30 mouse cellular contexts compared by ENCODE assay signal in the genomic region with DNA sequence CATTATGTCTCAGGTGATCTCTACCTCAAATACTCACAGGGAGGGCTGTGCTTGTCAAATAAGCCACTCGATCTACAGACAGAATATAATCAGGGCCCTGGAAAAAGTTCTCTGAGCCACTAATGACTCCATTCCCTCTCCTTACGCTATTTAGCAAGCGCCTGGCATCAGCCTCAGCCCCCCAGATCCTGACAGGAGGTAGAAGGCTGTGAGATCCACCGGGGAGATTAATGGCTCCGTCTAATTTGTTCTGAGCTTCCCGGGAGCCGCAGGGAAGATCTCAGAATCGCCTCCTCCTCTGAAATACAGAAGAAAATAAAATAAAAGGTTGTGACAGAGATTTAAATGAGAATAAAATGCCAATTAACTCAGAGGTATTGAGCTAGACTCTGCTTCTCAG.
DNase-seq lines count a peak whose midpoint lies in the region; ATAC-seq lines count a peak whose summit lies in the region.
"Had no signal": no experiment of that assay in that cellular context is flagged by ENCODE, and none has a peak within 500 bp of the region (broad histone marks: within the 10 kb centered on the region; RNA-seq: fewer than 3 reads in every experiment).

No protein-coding gene starts in this region.

- WGBS in forebrain, embryonic 12.5 days = 23% methylated on average over 8 of the region's 8 CpGs
- WGBS in forebrain, embryonic 16.5 days = 8% methylated on average over 8 of the region's 8 CpGs
- WGBS in hindbrain, embryonic 13.5 days = 24% methylated on average over 8 of the region's 8 CpGs
- WGBS in hindbrain, embryonic 10.5 days = 61% methylated on average over 8 of the region's 8 CpGs
- WGBS in neural tube, embryonic 14.5 days = 13% methylated on average over 8 of the region's 8 CpGs
- 17% methylated on average over 8 of the region's 8 CpGs for WGBS in neural tube, embryonic 15.5 days

- DNase-seq in hindbrain, embryonic 10.5 days (ENCODE audit: low spot score) = no peak
- DNase-seq in spleen, postnatal 10 days (ENCODE audit: low spot score in 2 of 2) = no peak
- DNase-seq: adrenal gland, adult 2 months; adrenal gland, postnatal 36 days; cerebellum, adult 8-10 months; cerebellum, postnatal 25 days; heart, adult 2 months; heart, postnatal 4 days; kidney, adult 18-20 months; kidney, postnatal 25 days; liver; lung, adult 2 months; lung, postnatal 10 days; retina, postnatal 1 day; right cerebral cortex, postnatal 14 days; thymus, postnatal 14 days had no signal

- H3K36me3 ChIP-seq in forebrain, embryonic 12.5 days (replicated peaks) = no peaks in the 10 kb centered on the region
- no peaks in the 10 kb centered on the region for H3K36me3 ChIP-seq in forebrain, embryonic 16.5 days (ENCODE audit: control insufficient read depth, insufficient read depth)
- H3K36me3 ChIP-seq in hindbrain, embryonic 13.5 days = no peaks in the 10 kb centered on the region
- no peaks in the 10 kb centered on the region for H3K36me3 ChIP-seq in hindbrain, embryonic 10.5 days
- no peaks in the 10 kb centered on the region for H3K36me3 ChIP-seq in neural tube, embryonic 14.5 days (ENCODE audit: control insufficient read depth, insufficient read depth, low read length)
- no peaks in the 10 kb centered on the region for H3K36me3 ChIP-seq in neural tube, embryonic 15.5 days
- H3K36me3 ChIP-seq: embryonic facial prominence, embryonic 10.5 days; embryonic facial prominence, embryonic 15.5 days; heart, embryonic 12.5 days; kidney, embryonic 15.5 days; stomach, embryonic 15.5 days had no signal

- no peaks in the 10 kb centered on the region for H3K9me3 ChIP-seq in forebrain, embryonic 12.5 days
- no peaks in the 10 kb centered on the region for H3K9me3 ChIP-seq in forebrain, embryonic 16.5 days (ENCODE audit: control insufficient read depth, low read length)
- no peaks in the 10 kb centered on the region for H3K9me3 ChIP-seq in hindbrain, embryonic 13.5 days
- H3K9me3 ChIP-seq in hindbrain, embryonic 10.5 days = no peaks in the 10 kb centered on the region
- H3K9me3 ChIP-seq in neural tube, embryonic 14.5 days (ENCODE audit: control insufficient read depth, low read length) = no peaks in the 10 kb centered on the region
- H3K9me3 ChIP-seq in neural tube, embryonic 15.5 days (replicated peaks) = no peaks in the 10 kb centered on the region
- H3K9me3 ChIP-seq: embryonic facial prominence, embryonic 10.5 days; heart, embryonic 12.5 days; kidney, embryonic 15.5 days; stomach, embryonic 15.5 days had no signal

- ATAC-seq in forebrain, embryonic 12.5 days (ENCODE audit: low FRiP score) = no peak
- ATAC-seq in forebrain, embryonic 16.5 days = no peak
- ATAC-seq in hindbrain, embryonic 13.5 days (ENCODE audit: low FRiP score) = no peak
- no peak for ATAC-seq in neural tube, embryonic 14.5 days (ENCODE audit: low read depth)
- no peak for ATAC-seq in neural tube, embryonic 15.5 days (ENCODE audit: low FRiP score)
- ATAC-seq: activated CD4-positive, CD25-positive, alpha-beta regulatory T cell, adult 4 months had no signal

- peak overlapping the region; percentile 68 for H3K27ac ChIP-seq in forebrain, embryonic 12.5 days
- no peak overlapping the region for H3K27ac ChIP-seq in forebrain, embryonic 16.5 days (ENCODE audit: low read length)
- H3K27ac ChIP-seq in hindbrain, embryonic 13.5 days = peak overlapping the region; percentile 44; the same call in 1 of the 2 replicates
- H3K27ac ChIP-seq in hindbrain, embryonic 10.5 days = no peak overlapping the region
- 0 out of 2 replicates have a peak overlapping the region, but pooled peaks have one; percentile 44 for H3K27ac ChIP-seq in neural tube, embryonic 14.5 days (ENCODE audit: low read depth, low read length)
- H3K27ac ChIP-seq in neural tube, embryonic 15.5 days (replicated peaks) = no peak overlapping the region; the same call in 1 of the 2 replicates
- H3K27ac ChIP-seq: embryonic facial prominence, embryonic 10.5 days; embryonic facial prominence, embryonic 15.5 days; heart, adult 2 months; kidney, embryonic 15.5 days; liver, embryonic 14.5 days; macrophage; stomach, embryonic 15.5 days had no signal

- no peak overlapping the region for H3K9ac ChIP-seq in forebrain, embryonic 12.5 days
- H3K9ac ChIP-seq in forebrain, embryonic 16.5 days (replicated peaks; ENCODE audit: low read depth, low read length) = no peak overlapping the region
- H3K9ac ChIP-seq in hindbrain, embryonic 13.5 days = no peak overlapping the region
- H3K9ac ChIP-seq in neural tube, embryonic 14.5 days (replicated peaks; ENCODE audit: low read depth, low read length) = no peak overlapping the region
- H3K9ac ChIP-seq in neural tube, embryonic 15.5 days (replicated peaks) = no peak overlapping the region
- H3K9ac ChIP-seq: embryonic facial prominence, embryonic 15.5 days; heart, embryonic 12.5 days; kidney, embryonic 15.5 days; liver, embryonic 14.5 days; stomach, embryonic 15.5 days had no signal

- H3K4me3 ChIP-seq in forebrain, embryonic 12.5 days (replicated peaks) = no peak overlapping the region
- no peak overlapping the region for H3K4me3 ChIP-seq in forebrain, embryonic 16.5 days (replicated peaks; ENCODE audit: low read length)
- no peak overlapping the region for H3K4me3 ChIP-seq in hindbrain, embryonic 13.5 days
- no peak overlapping the region for H3K4me3 ChIP-seq in hindbrain, embryonic 10.5 days
- H3K4me3 ChIP-seq in neural tube, embryonic 14.5 days (ENCODE audit: low read depth, low read length) = no peak overlapping the region
- H3K4me3 ChIP-seq in neural tube, embryonic 15.5 days (replicated peaks) = no peak overlapping the region
- H3K4me3 ChIP-seq: embryonic facial prominence, embryonic 10.5 days; embryonic facial prominence, embryonic 15.5 days; heart, adult 2 months; heart, embryonic 12.5 days; kidney, embryonic 15.5 days; stomach, embryonic 15.5 days had no signal

- H3K4me2 ChIP-seq in forebrain, embryonic 12.5 days = no peak overlapping the region
- no peak overlapping the region for H3K4me2 ChIP-seq in forebrain, embryonic 16.5 days (ENCODE audit: low read length)
- H3K4me2 ChIP-seq in hindbrain, embryonic 13.5 days = no peak overlapping the region
- no peak overlapping the region; the same call in 1 of the 2 replicates for H3K4me2 ChIP-seq in neural tube, embryonic 14.5 days (ENCODE audit: low read depth, low read length)
- H3K4me2 ChIP-seq in neural tube, embryonic 15.5 days = no peak overlapping the region
- H3K4me2 ChIP-seq: embryonic facial prominence, embryonic 15.5 days; heart, embryonic 12.5 days; kidney, embryonic 15.5 days; stomach, embryonic 15.5 days had no signal

- H3K4me1 ChIP-seq in forebrain, embryonic 12.5 days = peaks cover 35% of the 10 kb centered on the region
- peaks cover 25% of the 10 kb centered on the region for H3K4me1 ChIP-seq in forebrain, embryonic 16.5 days (replicated peaks; ENCODE audit: control insufficient read depth, insufficient read depth, low read length)
- peaks cover 36% of the 10 kb centered on the region for H3K4me1 ChIP-seq in hindbrain, embryonic 13.5 days (replicated peaks)
- peaks cover 44% of the 10 kb centered on the region for H3K4me1 ChIP-seq in hindbrain, embryonic 10.5 days (replicated peaks)
- H3K4me1 ChIP-seq in neural tube, embryonic 14.5 days (ENCODE audit: control insufficient read depth, insufficient read depth, low read length) = peaks cover 17% of the 10 kb centered on the region
- H3K4me1 ChIP-seq in neural tube, embryonic 15.5 days = peaks cover 24% of the 10 kb centered on the region
- H3K4me1 ChIP-seq: heart, embryonic 12.5 days; kidney, embryonic 15.5 days; stomach, embryonic 15.5 days had no signal

- H3K27me3 ChIP-seq in forebrain, embryonic 12.5 days = peaks cover 3% of the 10 kb centered on the region; the same call in 1 of the 2 replicates
- H3K27me3 ChIP-seq in forebrain, embryonic 16.5 days (replicated peaks; ENCODE audit: control insufficient read depth, insufficient read depth, low read length) = no peaks in the 10 kb centered on the region
- 0 out of 2 replicates have a peak, but pooled peaks cover 8% of the 10 kb centered on the region for H3K27me3 ChIP-seq in hindbrain, embryonic 13.5 days
- peaks cover 5% of the 10 kb centered on the region for H3K27me3 ChIP-seq in hindbrain, embryonic 10.5 days (ENCODE audit: insufficient read depth, poor library complexity, severe bottlenecking)
- no peaks in the 10 kb centered on the region for H3K27me3 ChIP-seq in neural tube, embryonic 14.5 days (ENCODE audit: control insufficient read depth, insufficient read depth, low read length)
- H3K27me3 ChIP-seq in neural tube, embryonic 15.5 days (replicated peaks) = no peaks in the 10 kb centered on the region; the same call in 1 of the 2 replicates
- H3K27me3 ChIP-seq: CH12.LX; embryonic facial prominence, embryonic 15.5 days; stomach, embryonic 15.5 days had no signal

Comparison
In these comparisons a context has a peak if more than half of its experiments do, and no peak if none do; other contexts are left out.
1. H3K27ac ChIP-seq: peak in forebrain, embryonic 12.5 days (single experiment), hindbrain, embryonic 13.5 days (single experiment) and neural tube, embryonic 14.5 days (single experiment); none in forebrain, embryonic 16.5 days (single experiment), hindbrain, embryonic 10.5 days (single experiment) and neural tube, embryonic 15.5 days (single experiment).